Mouse (Mus musculus) MEL (cell line): Measurements from ENCODE around the gene Brd9. TPM values are rescaled to one million over a fixed set of nuclear protein-coding genes. Genes with fewer than 3 reads are reported as not detected.

ENCODE experiments used
- DNase-seq: peaks from one replicate; pipeline ENCODE4 v3.0.0; 2011; ENCODE audit warnings: low read depth, low spot score
- H3K27ac ChIP-seq: 2 replicates; pipeline ENCODE4 v1.5.1; 2012; ENCODE audit warnings: low read depth, mild to moderate bottlenecking, control low read depth, low read length, moderate library complexity; ENCODE audit not compliant: control insufficient read depth
- H3K27me3 ChIP-seq, 2 experiments: fragments of 150-350 bp in 1 of 2; sonication (generic) in 1 of 2; 2 replicates each; pipeline ENCODE4 v1.6.1; 2012; ENCODE audit warnings: low read length in 2 of 2, mild to moderate bottlenecking in 2 of 2, improper control_type of control experiment in 1 of 2, moderate library complexity in 1 of 2; ENCODE audit not compliant: insufficient read depth in 2 of 2, control insufficient read depth in 1 of 2
- H3K36me3 ChIP-seq, 2 experiments: 2 replicates each; pipeline ENCODE4 v1.6.1; 2012 to 2014; ENCODE audit warnings: low read length in 2 of 2, improper control_type of control experiment in 1 of 2, inconsistent platforms in 1 of 2, mild to moderate bottlenecking in 1 of 2; ENCODE audit not compliant: insufficient read depth in 2 of 2, control insufficient read depth in 1 of 2
- H3K4me1 ChIP-seq, 2 experiments: fragments of 150-350 bp in 1 of 2; sonication (generic) in 1 of 2; 2 replicates each; pipeline ENCODE4 v1.6.1; 2012; ENCODE audit warnings: low read length in 2 of 2, improper control_type of control experiment in 1 of 2, mild to moderate bottlenecking in 1 of 2; ENCODE audit not compliant: insufficient read depth in 2 of 2, control insufficient read depth in 1 of 2
- H3K4me3 ChIP-seq, 2 experiments: fragments of 150-350 bp in 1 of 2; sonication (generic) in 1 of 2; 2 replicates each; pipeline ENCODE4 v1.5.1; 2012; ENCODE audit warnings: low read depth in 2 of 2, low read length in 2 of 2, mild to moderate bottlenecking in 2 of 2, moderate library complexity in 2 of 2, control low read depth in 1 of 2, improper control_type of control experiment in 1 of 2; ENCODE audit not compliant: control insufficient read depth in 1 of 2, insufficient read depth in 1 of 2
- H3K79me2 ChIP-seq: 2 replicates; pipeline ENCODE4 v1.6.1; 2012; ENCODE audit warnings: mild to moderate bottlenecking, low read length, moderate library complexity; ENCODE audit not compliant: control insufficient read depth, poor library complexity, insufficient read depth
- H3K9ac ChIP-seq: 2 replicates; pipeline ENCODE4 v1.6.1; 2012; ENCODE audit warnings: low read depth, mild to moderate bottlenecking, control low read depth, low read length, moderate library complexity; ENCODE audit not compliant: control insufficient read depth, poor library complexity, severe bottlenecking
- H3K9me3 ChIP-seq: fragments of 150-350 bp; sonication (generic); replicated peaks from 2 replicates; pipeline ENCODE4 v1.6.1; 2012; ENCODE audit warnings: mild to moderate bottlenecking, low read length, improper control_type of control experiment, moderate library complexity; ENCODE audit not compliant: insufficient read depth
- CTCF ChIP-seq, 3 experiments: IDR thresholded peaks in 2 of 3; conservative IDR thresholded peaks in 1 of 3; 2 replicates each; pipeline ENCODE4 v1.5.1; 2011 to 2012; ENCODE audit warnings: low read length in 3 of 3, low read depth in 2 of 3, mild to moderate bottlenecking in 2 of 3, improper control_type of control experiment in 1 of 3, inconsistent platforms in 1 of 3, mixed read lengths in 1 of 3, moderate library complexity in 1 of 3; ENCODE audit not compliant: control insufficient read depth in 1 of 3, insufficient read depth in 1 of 3, poor library complexity in 1 of 3, severe bottlenecking in 1 of 3
- GABPA ChIP-seq: IDR thresholded peaks from 2 replicates; pipeline ENCODE4 v1.6.1; 2012; ENCODE audit warnings: low read depth, mild to moderate bottlenecking, inconsistent platforms, low read length, improper control_type of control experiment, moderate library complexity
- HCFC1 ChIP-seq: IDR thresholded peaks from 2 replicates; pipeline ENCODE4 v1.6.1; 2012; ENCODE audit warnings: low read depth, mild to moderate bottlenecking, inconsistent platforms, low read length, improper control_type of control experiment, moderate library complexity
- JUND ChIP-seq: IDR thresholded peaks from 2 replicates; pipeline ENCODE4 v1.6.1; 2011; ENCODE audit warnings: low read depth, mild to moderate bottlenecking, improper control_type of control experiment, low read length
- KAT2A ChIP-seq: conservative IDR thresholded peaks from 2 replicates; pipeline ENCODE4 v1.6.1; 2012; ENCODE audit warnings: low read depth, low read length, improper control_type of control experiment, inconsistent platforms
- MAFK ChIP-seq: IDR thresholded peaks from 2 replicates; pipeline ENCODE4 v1.6.1; 2011; ENCODE audit warnings: low read depth, mild to moderate bottlenecking, low read length, improper control_type of control experiment, borderline replicate concordance
- MYB ChIP-seq: IDR thresholded peaks from 2 replicates; pipeline ENCODE4 v1.6.1; 2011; ENCODE audit warnings: mild to moderate bottlenecking, low read depth, low read length, improper control_type of control experiment
- NELFE ChIP-seq: IDR thresholded peaks from 2 replicates; pipeline ENCODE4 v1.6.1; 2011; ENCODE audit warnings: low read depth, low read length, improper control_type of control experiment
- POLR2AphosphoS5 ChIP-seq: IDR thresholded peaks from 2 replicates; pipeline ENCODE4 v1.6.1; 2012; ENCODE audit warnings: low read depth, borderline replicate concordance, mild to moderate bottlenecking, inconsistent platforms, low read length, moderate library complexity, mixed read lengths
- RAD21 ChIP-seq: IDR thresholded peaks from 2 replicates; pipeline ENCODE4 v1.6.1; 2011; ENCODE audit warnings: mild to moderate bottlenecking, low read depth, low read length, improper control_type of control experiment
- RCOR1 ChIP-seq: IDR thresholded peaks from 2 replicates; pipeline ENCODE4 v1.6.1; 2012; ENCODE audit warnings: low read depth, mild to moderate bottlenecking, inconsistent platforms, low read length, improper control_type of control experiment
- SIN3A ChIP-seq: IDR thresholded peaks from 2 replicates; pipeline ENCODE4 v1.6.1; 2012; ENCODE audit warnings: low read length, improper control_type of control experiment, inconsistent platforms
- TAL1 ChIP-seq: IDR thresholded peaks from 2 replicates; pipeline ENCODE4 v1.6.1; 2012; ENCODE audit warnings: mild to moderate bottlenecking, inconsistent platforms, low read length, moderate library complexity, mixed read lengths
- TCF12 ChIP-seq: IDR thresholded peaks from 2 replicates; pipeline ENCODE4 v1.6.1; 2014; ENCODE audit warnings: low read depth, mild to moderate bottlenecking, inconsistent platforms, low read length, improper control_type of control experiment, moderate library complexity
- ZKSCAN1 ChIP-seq: IDR thresholded peaks from 2 replicates; pipeline ENCODE4 v1.6.1; 2012; ENCODE audit warnings: low read depth, mild to moderate bottlenecking, inconsistent platforms, low read length, improper control_type of control experiment, moderate library complexity
- ZMIZ1 ChIP-seq: IDR thresholded peaks from 2 replicates; pipeline ENCODE4 v1.6.1; 2012; ENCODE audit warnings: low read depth, mild to moderate bottlenecking, inconsistent platforms, low read length, improper control_type of control experiment, moderate library complexity
- polyA plus RNA-seq, 2 experiments: library from polyadenylated mRNA; stranded (reverse) in 1 of 2; unstranded in 1 of 2; fragments of >175 nt in 1 of 2; fragments of >200 nt in 1 of 2; gene quantifications; 2 replicates each; pipeline versions ENCODE4 v1.2.1 to v1.2.4; 2012; ENCODE audit warnings: low replicate concordance in 2 of 2, low read depth in 1 of 2; ENCODE audit not compliant: insufficient read length in 2 of 2, insufficient read depth in 1 of 2, missing spikeins in 1 of 2
- total RNA-seq: library from RNA; depleted of rRNA; stranded (reverse); fragments of 300-350 nt; gene quantifications from 2 replicates; pipeline ENCODE4 v1.2.3, GENCODE M21; 2012

Gene Brd9
- total and polyA plus RNA-seq, 3 experiments, result 21.4 to 29.2 TPM; not detected in 1

DNA sequence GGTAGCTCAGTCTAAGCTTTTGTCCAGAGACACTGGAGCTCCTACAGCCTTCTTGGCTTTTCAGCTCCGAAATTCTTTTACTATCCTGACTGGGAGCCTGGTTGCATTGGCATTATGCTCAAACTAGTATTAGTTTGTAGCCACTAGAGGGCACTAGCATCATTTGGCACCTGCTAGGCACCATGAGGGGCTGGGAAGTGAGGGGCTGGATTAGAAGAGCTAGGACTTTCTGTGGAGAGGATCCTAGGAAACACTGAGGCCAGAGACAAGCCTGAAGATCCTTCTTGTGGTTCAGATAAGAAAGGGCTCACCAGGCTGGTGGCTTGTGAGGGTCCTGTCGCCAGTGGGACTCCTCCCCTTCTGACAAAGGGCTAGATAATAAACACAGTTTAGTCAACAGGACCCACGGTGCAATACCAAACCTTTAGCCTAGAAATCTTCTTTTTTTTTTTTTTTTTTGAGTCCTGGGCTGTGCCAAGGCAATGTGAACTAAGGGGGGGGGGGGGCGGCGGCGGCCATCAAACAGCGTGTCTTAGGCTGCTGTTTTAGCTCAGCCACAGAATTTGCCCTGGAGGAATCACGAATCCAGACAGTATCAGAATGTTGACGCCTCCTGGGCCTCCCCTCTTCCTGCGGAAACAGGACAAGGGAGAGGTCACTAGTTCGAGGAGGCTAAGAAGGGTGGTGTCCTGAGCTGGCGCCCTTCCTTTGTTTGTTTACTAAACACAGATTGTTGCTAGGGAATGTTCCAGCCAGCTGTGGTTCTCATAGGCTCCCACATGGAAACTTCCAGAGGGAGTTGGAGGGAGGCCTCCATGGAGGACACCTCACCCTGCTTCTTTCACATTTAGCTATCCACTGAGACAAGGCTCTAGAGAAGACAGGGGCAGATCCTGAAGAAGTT lies 33.2 kb downstream of the Brd9 start (continued):
- no peak for TF ChIP-seq ZMIZ1

DNA sequence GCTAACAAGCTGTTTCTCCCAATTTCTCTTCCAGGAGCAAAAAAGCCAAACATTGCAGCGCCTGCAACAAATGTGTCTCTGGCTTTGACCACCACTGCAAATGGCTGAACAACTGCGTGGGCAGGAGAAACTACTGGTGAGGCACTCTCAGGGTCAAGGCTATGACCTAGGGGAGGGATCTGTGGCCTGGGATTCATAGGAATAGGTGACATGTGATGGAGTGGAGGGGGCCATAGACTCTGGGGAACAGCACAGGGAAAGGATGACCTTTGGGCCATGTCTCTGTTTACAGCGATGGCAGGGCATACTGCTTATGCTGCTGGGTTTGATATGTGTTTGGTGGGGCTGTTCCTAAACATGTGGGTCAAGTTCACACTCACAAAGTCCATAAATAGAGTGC lies 36.9 kb downstream of the Brd9 start:
- Histone ChIP-seq H3K36me3 (no peaks in the 10 kb centered on the region), H3K9ac (no peak overlapping the region), H3K27ac (no peak overlapping the region), H3K9me3 (no peaks in the 10 kb centered on the region), H3K4me1 (peaks cover 0 to 5% of the 10 kb centered on the region in 2 experiments; a peak in 1 of 4 replicates), H3K27me3 (no peaks in the 10 kb centered on the region; a peak in 1 of 4 replicates), H3K4me3 (no peak overlapping the region), H3K79me2 (no peaks in the 10 kb centered on the region)
- DNase-seq, result no peak
- TF ChIP-seq MYB (no peak), TCF12 (no peak), SIN3A (no peak), GABPA (no peak), NELFE (no peak), MAFK (no peak), JUND (no peak), ZMIZ1 (no peak)

- Histone ChIP-seq H3K27me3 (peaks cover 2% of the 10 kb centered on the region in 2 experiments), H3K9me3 (no peaks in the 10 kb centered on the region)
Observed at GRCm38 (mm10) chr13:73976935-73977334, 39.3 kb downstream of the Brd9 start.

DNA sequence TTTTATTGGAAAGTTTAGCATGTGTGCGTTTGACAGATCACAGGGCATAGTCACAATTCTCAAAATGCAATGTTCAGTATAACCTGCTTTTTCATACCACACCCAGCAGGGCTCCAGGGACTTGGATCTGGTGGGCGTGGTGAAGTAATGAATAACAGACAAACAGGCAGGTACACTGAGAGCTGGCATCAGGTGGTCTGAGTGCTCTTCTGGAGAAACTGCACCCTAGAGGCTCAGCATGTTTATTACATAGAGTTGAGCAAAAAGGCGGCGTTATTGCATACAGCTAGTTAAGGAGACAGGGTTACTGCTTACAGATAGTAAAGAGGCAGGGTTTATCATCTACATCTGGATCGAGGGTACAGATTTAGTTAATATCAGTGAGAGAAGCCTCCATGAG lies 52.7 kb downstream of the Brd9 start:
- peak overlapping the region; percentile 41; the same call in 1 of the 2 replicates for H3K27ac ChIP-seq
- no peaks in the 10 kb centered on the region for H3K79me2 ChIP-seq
- no peaks in the 10 kb centered on the region for H3K9me3 ChIP-seq
- TF ChIP-seq TCF12 (no peak), RAD21 (no peak), KAT2A (no peak)
- TF ChIP-seq, all 39 proteins: peak for 0
- peaks cover 2 to 14% of the 10 kb centered on the region in 2 experiments; a peak in 2 of 4 replicates for H3K4me1 ChIP-seq
- no peak for DNase-seq
- H3K27me3 ChIP-seq, result no peaks in the 10 kb centered on the region
- H3K9ac ChIP-seq, result no peak overlapping the region
- H3K4me3 ChIP-seq, result no peak overlapping the region
- H3K36me3 ChIP-seq, result peaks cover 0 to 17% of the 10 kb centered on the region in 2 experiments; a peak in 2 of 4 replicates

More at GRCm38 (mm10) chr13:73976935-73977334, 39.3 kb downstream of the Brd9 start:
- Histone ChIP-seq H3K9ac (no peak overlapping the region), H3K27ac (no peak overlapping the region), H3K36me3 (no peaks in the 10 kb centered on the region), H3K79me2 (no peaks in the 10 kb centered on the region), H3K4me3 (no peak overlapping the region), H3K4me1 (no peaks in the 10 kb centered on the region)
- peak; percentile 7 for DNase-seq
- TF ChIP-seq POLR2AphosphoS5 (no peak), ZKSCAN1 (no peak), HCFC1 (no peak), CTCF (IDR thresholded peaks at IDR 0.05 in 2 of 3, conservative IDR thresholded peaks at IDR 0.05 in 1 of 3; ENCODE audit: control insufficient read depth in 1 of 3, insufficient read depth in 1 of 3, low read depth in 2 of 3, low read length in 3 of 3, poor library complexity in 1 of 3, severe bottlenecking in 1 of 3) (no peak), RCOR1 (no peak), TAL1 (no peak)
